Mouse (Mus musculus) liver, postnatal 0 days (tissue): ENCODE measurements around the gene Klra3. TPM values are rescaled to one million over a fixed set of nuclear protein-coding genes. Genes with fewer than 3 reads are reported as not detected.
"Not testable (repeated sequence)": the region's sequence is repeated elsewhere in the genome, so short reads cannot be mapped to it uniquely, and the experiment has no call there.

Source experiments
- ATAC-seq: fragments of 200-750 bp; cut with Nextera tagmentation; 2 replicates; pipeline ENCODE4 v1.8.0; 2017; ENCODE audit warnings: mild to moderate bottlenecking, moderate library complexity
- DNase-seq: peaks from one replicate; pipeline ENCODE4 v3.0.0-alpha.2; 2016
- H3K27ac ChIP-seq: fragments of 300-500 bp; sonication (generic); 2 replicates; pipeline ENCODE4 v1.5.1; 2014; ENCODE audit warnings: antibody characterized with exemption, moderate library complexity, mild to moderate bottlenecking, low read depth
- H3K27me3 ChIP-seq: fragments of 300-500 bp; sonication (generic); 2 replicates; pipeline ENCODE4 v1.6.1; 2014; ENCODE audit warnings: low read length, control low read depth, mixed read lengths; ENCODE audit not compliant: insufficient read depth
- H3K36me3 ChIP-seq: fragments of 300-500 bp; sonication (generic); replicated peaks from 2 replicates; pipeline ENCODE4 v1.6.1; 2014; ENCODE audit warnings: mild to moderate bottlenecking, control low read depth, low read length, moderate library complexity, mixed read lengths; ENCODE audit not compliant: insufficient read depth
- H3K4me1 ChIP-seq: fragments of 300-500 bp; sonication (generic); 2 replicates; pipeline ENCODE4 v1.6.1; 2014; ENCODE audit warnings: antibody characterized with exemption, mild to moderate bottlenecking, control low read depth; ENCODE audit not compliant: insufficient read depth
- H3K4me2 ChIP-seq: fragments of 300-500 bp; sonication (generic); 2 replicates; pipeline ENCODE4 v1.6.1; 2014; ENCODE audit warnings: low read depth, mild to moderate bottlenecking, low read length, moderate library complexity, mixed read lengths
- H3K4me3 ChIP-seq: fragments of 300-500 bp; sonication (generic); 2 replicates; pipeline ENCODE4 v1.5.1; 2014; ENCODE audit warnings: low read depth, low read length
- H3K9ac ChIP-seq: fragments of 300-500 bp; sonication (generic); replicated peaks from 2 replicates; pipeline ENCODE4 v1.6.1; 2014; ENCODE audit warnings: mild to moderate bottlenecking, moderate library complexity
- H3K9me3 ChIP-seq: fragments of 300-500 bp; sonication (generic); 2 replicates; pipeline ENCODE4 v1.6.1; 2016; ENCODE audit warnings: mild to moderate bottlenecking, control low read depth, low read length, mixed read lengths
- CTCF ChIP-seq: sonication (generic); IDR thresholded peaks from 2 replicates; pipeline ENCODE4 v1.5.1; 2016; ENCODE audit warnings: antibody characterized with exemption, low read depth
- EP300 ChIP-seq: IDR thresholded peaks from 2 replicates; pipeline ENCODE4 v1.6.1; 2016; ENCODE audit warnings: antibody characterized with exemption, low read depth, mild to moderate bottlenecking
- WGBS: fragments of 180-500 bp; shearing (Covaris S2); extraction: QIAGEN DNeasy Blood & Tissue Kit; methylation state at CpG from one replicate; pipeline ENCODE4 v1.1.7; 2014; ENCODE audit not compliant: insufficient replicate concordance; 5-methylcytosine and 5-hydroxymethylcytosine counted together
- polyA plus RNA-seq: library from polyadenylated mRNA; unstranded; fragments of >200 nt; fragmentation: Nextera tagmentation; extraction: Ambion mirVana; gene quantifications from 2 replicates; pipeline ENCODE4 v1.2.1, GENCODE M21; 2015

Klra3 gene
- polyA plus RNA-seq = not detected in 2 replicates

DNA sequence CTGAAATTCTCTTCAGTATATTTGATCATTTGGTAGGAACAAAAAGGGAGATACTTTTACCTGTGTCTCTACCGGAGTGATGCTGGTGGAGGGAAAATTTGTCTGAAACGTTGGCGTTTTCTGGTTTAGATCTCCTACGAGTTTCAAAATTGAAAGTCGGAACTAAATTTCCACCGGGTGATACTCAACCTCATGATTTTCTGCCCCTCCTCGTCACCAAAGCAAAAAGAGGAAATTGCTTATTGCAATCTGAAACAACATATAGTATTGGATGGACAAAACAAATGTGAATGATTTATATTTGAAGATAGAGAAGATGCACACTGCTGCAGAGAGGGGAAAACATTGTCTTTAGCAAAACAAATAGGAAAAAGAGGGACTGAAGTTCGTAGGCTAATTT is at the start of gene Klra3:
TSS of gene Klra3 (minus strand) at position 164 of the 400 bp plus-strand sequence.
- ATAC-seq = no peak

DNA sequence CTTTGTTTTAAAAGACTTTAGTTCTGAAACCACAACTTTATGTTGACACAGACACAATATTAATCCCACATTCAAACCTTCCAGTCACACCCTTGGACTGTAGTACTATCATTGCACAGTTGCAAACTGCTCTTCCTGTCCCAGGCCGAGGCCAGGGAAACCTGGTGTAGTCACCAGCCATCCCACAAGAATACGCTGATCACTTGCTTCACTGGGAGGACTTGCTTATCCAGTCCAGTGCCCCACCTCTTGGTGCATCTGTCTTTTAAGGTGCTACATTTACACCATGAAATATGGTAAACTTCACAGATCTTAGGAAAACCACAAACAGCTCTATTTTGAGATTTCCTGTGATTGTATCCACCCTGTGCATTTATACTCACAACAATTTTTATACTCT is 49.4 kb upstream of the Klra3 start, which contains the start of gene Klra1:
TSS of gene Klra1 (minus strand) at position 125 of the 400 bp plus-strand sequence.
- Histone ChIP-seq H3K27me3 (no peaks in the 10 kb centered on the region), H3K4me2 (no peak within 1 kb of the TSS), H3K9ac (no peak within 1 kb of the TSS), H3K4me1 (no peaks in the 10 kb centered on the region), H3K9me3 (no peaks in the 10 kb centered on the region), H3K36me3 (no peaks in the 10 kb centered on the region), H3K4me3 (no peak within 1 kb of the TSS), H3K27ac (no peak within 1 kb of the TSS)
- 61% methylated on average over 2 of the region's 2 CpGs for WGBS
- ATAC-seq (no peak), DNase-seq (no peak)
- TF ChIP-seq EP300 (no peak), CTCF (no peak)

More for the DNA sequence above, at the start of gene Klra3:
- H3K36me3 ChIP-seq = no peaks in the 10 kb centered on the region
- no peak for DNase-seq
- 69% methylated on average over 8 of the region's 8 CpGs for WGBS
- H3K4me3 ChIP-seq = no peak within 1 kb of the TSS
- no peak within 1 kb of the TSS for H3K4me2 ChIP-seq
- H3K27ac ChIP-seq = no peak within 1 kb of the TSS
- no peaks in the 10 kb centered on the region for H3K27me3 ChIP-seq
- no peaks in the 10 kb centered on the region for H3K4me1 ChIP-seq
- no peaks in the 10 kb centered on the region for H3K9me3 ChIP-seq
- no peak within 1 kb of the TSS for H3K9ac ChIP-seq
- TF ChIP-seq CTCF = no peak
- TF ChIP-seq EP300 = no peak

DNA sequence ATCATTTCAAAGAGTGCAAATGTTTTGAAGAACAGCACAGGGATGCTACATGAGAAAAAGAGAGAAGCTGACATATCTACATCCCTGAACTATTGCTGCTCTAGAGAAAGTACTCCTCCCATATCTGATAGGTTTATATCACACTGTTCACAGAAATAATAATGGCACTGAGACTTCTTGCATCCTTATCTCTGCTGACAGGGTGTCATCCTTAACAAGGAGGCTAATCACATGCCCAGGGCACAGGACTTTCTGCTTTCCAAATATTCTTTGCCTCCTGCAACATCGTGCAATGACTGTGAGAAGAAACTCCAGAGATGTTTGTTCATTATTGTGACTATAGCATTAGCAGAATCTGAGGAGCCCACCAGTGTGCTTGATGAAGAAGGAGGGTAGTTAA is 48.4 kb upstream of the Klra3 start:
- Histone ChIP-seq H3K9ac (no peak overlapping the region), H3K9me3 (no peaks in the 10 kb centered on the region), H3K4me3 (no peak overlapping the region), H3K4me1 (no peaks in the 10 kb centered on the region), H3K36me3 (no peaks in the 10 kb centered on the region), H3K27me3 (no peaks in the 10 kb centered on the region), H3K4me2 (no peak overlapping the region), H3K27ac (no peak overlapping the region)
- no peak for TF ChIP-seq EP300
- TF ChIP-seq CTCF = no peak
- 38% methylated on average over 1 of the region's 1 CpGs for WGBS
- ATAC-seq (no peak), DNase-seq (no peak)

DNA sequence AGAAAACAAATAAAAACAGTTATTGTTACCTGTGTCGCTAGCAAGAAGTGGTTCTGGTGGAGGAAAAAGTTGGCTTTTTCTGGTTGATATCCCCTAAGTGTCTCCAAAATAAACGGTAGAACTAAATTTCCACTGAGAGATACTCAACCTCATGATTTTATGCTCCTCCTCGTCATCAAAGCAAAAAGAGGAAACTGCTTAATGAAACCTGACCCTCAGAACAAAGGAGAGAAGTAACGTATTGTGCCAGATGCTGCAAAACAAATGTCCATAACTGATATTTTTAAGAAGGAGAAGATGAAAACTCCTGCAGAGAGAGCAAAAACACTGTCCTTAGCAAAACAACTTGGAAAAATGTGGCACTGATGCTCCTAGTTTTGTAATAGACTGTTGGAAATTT is 45.0 kb upstream of the Klra3 start:
- H3K4me2 ChIP-seq = no peak overlapping the region
- TF ChIP-seq CTCF (no peak), EP300 (no peak)
- no peaks in the 10 kb centered on the region for H3K9me3 ChIP-seq
- no peak overlapping the region for H3K4me3 ChIP-seq
- H3K27me3 ChIP-seq = no peaks in the 10 kb centered on the region
- no peaks in the 10 kb centered on the region for H3K4me1 ChIP-seq
- H3K36me3 ChIP-seq = no peaks in the 10 kb centered on the region
- ATAC-seq = no peak
- 63% methylated on average over 4 of the region's 4 CpGs for WGBS
- no peak for DNase-seq
- H3K27ac ChIP-seq = no peak overlapping the region
- H3K9ac ChIP-seq = no peak overlapping the region

DNA sequence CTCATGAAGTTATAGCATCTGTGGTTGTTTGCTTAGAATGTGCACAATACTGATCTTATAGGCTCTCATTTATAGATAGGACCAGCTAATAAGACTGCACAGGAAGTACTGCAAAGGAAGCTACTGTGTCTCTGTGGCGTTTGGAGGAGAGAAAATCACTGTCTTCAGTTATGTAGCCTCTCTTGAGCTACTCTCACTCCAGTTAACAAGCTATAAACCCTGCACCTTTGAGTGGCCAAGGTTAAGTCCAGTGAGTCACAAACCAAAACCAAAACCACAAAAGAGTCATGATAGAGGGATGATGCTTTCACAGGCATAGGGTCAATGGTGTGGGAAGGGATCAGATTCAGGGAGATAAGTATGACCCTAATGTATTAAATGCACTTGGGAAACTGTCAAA is 8.0 kb upstream of the Klra3 start:
- H3K4me2 ChIP-seq, DNase-seq, H3K9ac ChIP-seq, H3K27ac ChIP-seq, H3K9me3 ChIP-seq, H3K4me1 ChIP-seq, ATAC-seq, H3K36me3 ChIP-seq, H3K4me3 ChIP-seq, H3K27me3 ChIP-seq: not testable (repeated sequence)
- 17% methylated on average over 1 of the region's 1 CpGs for WGBS

DNA sequence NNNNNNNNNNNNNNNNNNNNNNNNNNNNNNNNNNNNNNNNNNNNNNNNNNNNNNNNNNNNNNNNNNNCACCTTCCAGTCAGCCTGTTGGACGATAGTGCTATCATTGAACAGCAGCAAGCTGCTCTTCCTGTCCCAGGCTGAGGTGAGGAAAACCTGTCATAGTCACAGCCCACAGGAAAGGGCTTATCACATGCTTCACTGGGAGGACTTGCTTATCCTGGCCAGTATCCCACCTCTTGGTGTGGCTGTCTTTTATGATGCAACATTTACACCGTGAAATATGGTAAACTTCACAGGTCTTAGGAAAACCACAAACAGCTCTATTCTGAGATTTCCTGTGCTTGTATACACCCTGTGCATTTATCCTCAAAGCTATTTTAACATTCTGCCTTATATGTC is 4.6 kb upstream of the Klra3 start:
- WGBS = 61% methylated on average over 2 of the region's 2 CpGs
- H3K4me3 ChIP-seq, H3K9ac ChIP-seq, H3K36me3 ChIP-seq, H3K27me3 ChIP-seq, H3K9me3 ChIP-seq, H3K27ac ChIP-seq, H3K4me1 ChIP-seq, H3K4me2 ChIP-seq, ATAC-seq, DNase-seq: not testable (repeated sequence)

DNA sequence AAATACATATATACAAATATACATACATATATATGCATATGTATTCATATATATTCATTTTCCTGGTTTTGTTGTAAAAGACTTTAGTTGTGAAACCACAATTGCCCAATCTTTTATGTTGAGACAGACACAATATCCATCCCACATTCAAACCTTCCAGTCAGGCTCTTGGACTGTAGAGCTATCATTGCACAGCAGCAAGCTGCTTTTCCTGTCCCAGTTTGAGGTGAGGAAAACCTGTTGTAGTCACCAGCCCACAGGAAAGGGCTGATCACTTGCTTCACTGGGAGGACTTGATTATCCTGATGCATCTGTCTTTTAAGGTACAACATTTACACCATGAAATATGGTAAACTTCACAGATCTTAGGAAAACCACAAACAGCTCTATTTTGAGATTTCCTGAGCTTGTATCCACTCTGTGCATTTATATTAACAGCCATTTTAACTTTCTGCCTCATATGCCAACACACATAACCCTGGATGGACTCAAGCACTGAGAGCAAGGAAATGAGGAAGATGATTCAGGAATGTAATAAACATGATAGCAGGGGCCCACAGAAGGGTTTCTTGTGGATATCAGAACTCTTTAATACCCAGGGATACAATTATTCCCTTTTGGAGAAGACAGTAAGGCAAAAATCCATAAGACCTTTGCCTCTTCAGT is 49.3 kb downstream of the Klra3 start:
- TF ChIP-seq CTCF = no peak
- no peak for TF ChIP-seq EP300
- no peak for DNase-seq

DNA sequence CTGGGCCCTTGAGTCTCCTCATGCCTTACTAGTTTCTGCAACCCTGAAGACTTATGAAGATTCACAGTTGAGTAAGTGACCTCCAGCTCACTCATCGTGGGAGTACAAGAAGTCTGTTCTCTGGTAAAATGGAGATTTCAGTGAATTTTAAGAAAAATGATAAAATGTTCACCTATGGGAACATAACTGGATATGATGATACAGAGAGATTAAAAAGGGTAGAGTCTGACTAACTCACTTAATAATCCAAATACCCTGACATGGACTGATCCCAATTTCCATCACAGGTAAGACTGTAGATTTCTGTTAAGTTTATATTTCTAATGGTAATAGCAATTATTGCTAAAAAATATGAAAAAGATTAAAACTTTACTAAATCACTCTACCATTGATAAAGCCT is 55.5 kb downstream of the Klra3 start, which contains the start of gene Klra10:
TSS of gene Klra10 (minus strand) at position 101 of the 400 bp plus-strand sequence.
- H3K36me3 ChIP-seq, H3K27me3 ChIP-seq, H3K4me2 ChIP-seq, H3K4me1 ChIP-seq, H3K27ac ChIP-seq, DNase-seq, H3K4me3 ChIP-seq, H3K9ac ChIP-seq, H3K9me3 ChIP-seq, ATAC-seq: not testable (repeated sequence)
- 65% methylated on average over 1 of the region's 1 CpGs for WGBS

More for the DNA sequence above, 49.3 kb downstream of the Klra3 start:
- Histone ChIP-seq H3K27ac (no peak overlapping the region), H3K4me2 (no peak overlapping the region), H3K9me3 (no peaks in the 10 kb centered on the region), H3K36me3 (no peaks in the 10 kb centered on the region), H3K4me1 (no peaks in the 10 kb centered on the region), H3K27me3 (no peaks in the 10 kb centered on the region), H3K9ac (no peak overlapping the region), H3K4me3 (no peak overlapping the region)
- ATAC-seq = no peak
